Mouse (Mus musculus) spleen, adult 12 weeks (tissue): Measurements from ENCODE around the gene Neb.
A peak's percentile ranks its signal among the peaks of the same experiment; 100 is the strongest.

Experiments used
- DNase-seq: peaks from one replicate; pipeline ENCODE4 v3.0.0; 2022; ENCODE audit warnings: low spot score

Neb gene

GRCm38 (mm10) chr2:52378448-52378804 is at the start of gene Neb:
Gene Neb (minus strand): TSS chr2:52378474.
- no peak for DNase-seq

GRCm38 (mm10) chr2:52427383-52427782 is 49.1 kb upstream of the Neb start:
- DNase-seq: no peak

- DNase-seq: no peak
These were observed 47.8 kb upstream of the Neb start for GRCm38 (mm10) chr2:52426041-52426440.

DNA sequence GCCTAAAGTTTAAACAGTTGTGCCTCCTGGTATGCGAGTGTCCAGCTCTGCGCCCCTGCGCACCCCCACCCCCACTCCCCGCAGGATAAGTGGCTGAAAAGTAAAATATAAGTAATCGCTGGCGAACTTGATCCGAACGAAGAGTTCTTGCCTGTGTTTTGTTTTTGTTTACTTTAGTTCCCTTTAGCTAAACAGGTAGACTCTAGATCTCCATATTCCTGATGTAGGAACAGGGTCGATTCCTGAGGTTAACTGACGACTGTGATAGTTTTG is 47.2 kb upstream of the Neb start:
- no peak for DNase-seq

DNA sequence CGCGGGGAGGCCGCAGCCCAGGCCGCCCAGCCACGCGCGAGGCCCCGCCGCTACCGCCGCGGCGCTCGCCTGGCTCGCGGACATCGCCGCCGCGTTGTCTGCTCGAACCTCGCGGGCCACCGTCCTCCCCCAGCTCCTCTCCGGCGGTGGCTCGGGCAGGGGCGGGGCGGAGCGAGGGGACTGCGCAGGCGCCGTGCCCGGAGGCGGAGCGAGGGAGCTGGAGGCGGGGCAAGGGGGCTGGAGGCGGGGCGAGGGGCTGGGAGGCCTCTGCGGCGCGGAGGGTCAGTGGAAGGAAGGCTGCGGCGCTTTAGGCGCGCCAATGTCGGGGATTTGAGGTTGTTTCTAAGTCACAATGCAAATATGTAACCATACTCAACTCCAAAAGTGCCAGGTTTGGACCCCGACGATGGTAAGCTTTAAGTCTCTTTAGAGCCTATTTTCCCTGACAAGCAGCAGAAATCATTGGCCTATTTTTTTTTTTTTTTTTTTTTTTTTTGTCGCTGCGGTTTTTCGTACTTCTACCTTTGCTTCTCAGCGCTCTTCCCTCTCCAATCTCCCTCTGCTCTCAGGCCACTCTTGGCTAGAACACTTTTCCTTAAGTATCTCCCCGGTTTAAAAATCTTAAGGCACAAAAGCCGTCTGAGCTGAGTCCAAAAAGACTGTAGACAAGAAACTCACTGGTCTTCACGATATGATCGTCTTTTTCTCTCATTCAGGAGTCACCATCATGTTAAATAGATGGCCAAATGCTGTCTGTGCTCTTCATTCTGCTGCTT is 46.7 kb upstream of the Neb start, which contains the start of gene Arl5a:
Arl5a (minus strand) TSS at position 155 of the 776 bp plus-strand sequence.
- peak; percentile 87 for DNase-seq

DNA sequence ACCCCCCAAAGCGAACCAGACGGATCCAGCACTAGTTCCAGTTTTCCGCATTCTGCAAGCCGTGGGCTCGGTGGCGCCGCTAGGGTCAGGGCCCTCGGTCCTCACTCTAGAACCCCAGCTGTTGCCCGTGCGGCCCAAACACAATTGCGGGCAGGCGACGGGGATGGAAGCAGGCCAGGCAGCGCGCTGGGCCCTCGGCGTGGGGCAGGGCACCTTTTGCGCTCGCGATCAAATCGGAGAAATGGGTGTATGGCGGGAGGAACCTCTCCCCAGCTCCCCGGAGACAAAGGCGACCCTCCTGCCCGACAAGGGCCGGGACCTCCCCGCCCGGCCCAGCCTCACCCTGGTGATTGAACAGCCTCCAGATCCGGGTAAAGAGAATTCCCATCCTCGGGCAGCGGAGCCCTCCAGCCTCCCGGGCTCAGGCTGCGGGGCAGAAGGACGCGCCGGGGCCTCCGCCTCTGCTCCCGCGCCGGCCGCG is 46.0 kb upstream of the Neb start:
- no peak for DNase-seq

GRCm38 (mm10) chr2:52423611-52424247 is 45.5 kb upstream of the Neb start:
- DNase-seq: no peak

DNA sequence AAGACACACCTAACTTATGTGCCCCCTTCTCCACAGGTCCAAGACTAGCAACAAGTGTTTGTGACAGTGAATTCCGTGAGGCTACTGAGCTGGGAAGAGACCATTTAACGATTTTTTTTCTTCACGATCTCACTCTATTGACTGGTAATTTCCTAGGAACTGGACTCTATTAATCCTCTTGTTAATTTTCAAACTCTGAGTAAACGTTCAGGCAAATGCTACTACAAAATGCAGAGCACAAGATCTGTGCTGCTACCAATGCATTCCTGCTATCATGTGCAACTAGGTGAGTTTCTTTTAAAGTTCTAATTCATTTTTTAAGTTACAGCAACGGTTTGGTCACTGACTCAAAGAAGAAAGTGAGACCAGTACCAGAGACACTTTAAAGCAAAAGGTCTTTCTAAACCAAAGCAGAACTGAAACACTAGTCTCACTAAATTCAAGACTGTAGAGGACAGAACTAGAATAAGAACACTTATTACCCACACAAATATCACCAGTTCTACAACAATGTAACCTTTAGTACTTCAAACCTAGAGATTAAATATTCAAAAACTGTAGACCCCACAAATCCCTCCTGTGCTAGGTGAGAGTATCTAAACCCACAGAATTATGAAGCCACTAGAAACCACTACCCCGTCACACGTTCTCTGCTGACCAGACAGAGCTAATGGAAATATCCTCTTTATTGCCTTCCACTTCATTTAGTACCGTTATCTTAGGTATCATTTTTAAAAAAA is 44.8 kb upstream of the Neb start:
- DNase-seq: no peak

- no peak for DNase-seq
These were observed 42.9 kb upstream of the Neb start for GRCm38 (mm10) chr2:52421197-52421596.

DNA sequence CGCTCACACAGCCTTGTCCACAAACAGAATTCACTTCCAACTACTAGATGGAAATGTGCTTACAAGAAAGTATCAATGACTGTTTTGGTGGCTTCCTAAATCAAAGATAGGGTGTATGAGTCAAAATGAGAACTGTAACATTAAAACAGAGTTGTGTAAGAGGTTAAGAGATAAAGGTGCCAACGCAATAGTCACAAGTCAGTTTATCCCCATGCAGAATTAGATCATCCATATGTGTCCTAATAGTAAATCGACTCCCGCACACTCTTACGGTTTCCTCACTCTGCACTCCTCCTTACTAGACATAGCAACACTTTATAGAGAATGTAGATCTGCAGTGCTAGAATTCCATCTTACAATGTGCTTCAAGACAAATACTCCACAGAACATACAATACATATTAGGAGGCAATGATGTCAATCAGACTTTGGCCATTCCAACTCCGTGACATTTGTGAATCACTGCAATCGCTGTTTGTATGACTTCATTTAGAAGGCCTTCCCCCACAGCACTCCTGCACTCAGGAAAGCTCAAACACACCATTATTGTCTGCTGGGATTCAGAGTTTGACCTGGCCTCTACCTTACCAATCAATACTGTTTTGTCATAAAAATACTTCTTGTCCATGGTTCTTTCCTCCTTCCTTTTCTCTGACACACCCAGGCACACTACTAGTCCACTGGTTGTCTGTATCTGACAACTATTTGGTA is 41.9 kb upstream of the Neb start:
- DNase-seq: no peak

GRCm38 (mm10) chr2:52419295-52419694 is 41.0 kb upstream of the Neb start:
- no peak for DNase-seq

- no peak for DNase-seq
These were observed 34.3 kb upstream of the Neb start for GRCm38 (mm10) chr2:52412524-52413037.

- no peak for DNase-seq
These were observed 28.2 kb upstream of the Neb start for GRCm38 (mm10) chr2:52406480-52406879.

DNA sequence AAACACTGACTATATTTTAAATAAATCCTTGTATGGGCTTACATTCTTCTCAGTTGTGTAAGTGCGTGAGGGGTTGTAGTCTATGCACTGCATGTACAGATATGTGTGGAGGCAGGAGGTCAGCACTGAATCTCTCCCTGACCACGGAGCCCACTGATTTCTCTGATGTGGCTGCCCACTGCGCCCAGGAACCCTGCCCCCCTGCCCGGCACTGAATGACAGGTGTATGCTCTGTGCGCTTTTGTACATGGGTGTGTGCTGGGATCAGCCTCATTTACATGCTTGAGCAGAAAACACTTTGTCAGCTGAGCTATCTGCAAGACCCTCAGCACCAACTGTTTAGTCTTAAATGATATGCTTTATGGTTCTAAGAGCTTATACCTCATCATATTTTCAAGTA is 27.0 kb upstream of the Neb start:
- DNase-seq: no peak

DNA sequence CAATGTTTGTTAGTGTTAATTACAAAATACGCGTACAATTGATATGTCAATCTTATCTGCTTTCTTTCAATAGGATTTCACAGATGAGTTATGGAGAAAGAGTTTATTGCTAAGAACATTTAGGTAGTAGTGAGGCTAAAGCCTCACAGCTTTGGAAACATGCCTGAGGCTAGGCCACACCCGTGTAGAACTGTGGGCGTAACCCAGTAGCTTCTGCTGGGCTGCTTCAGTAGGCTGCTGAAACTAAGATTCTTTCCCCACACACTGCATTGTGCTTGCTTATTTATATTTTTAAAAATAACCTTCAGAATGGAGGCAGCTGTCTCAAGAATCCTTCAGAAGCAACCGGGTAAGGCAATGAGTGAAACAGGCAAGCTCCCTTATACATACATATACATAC is 16.3 kb upstream of the Neb start:
- DNase-seq: no peak

DNA sequence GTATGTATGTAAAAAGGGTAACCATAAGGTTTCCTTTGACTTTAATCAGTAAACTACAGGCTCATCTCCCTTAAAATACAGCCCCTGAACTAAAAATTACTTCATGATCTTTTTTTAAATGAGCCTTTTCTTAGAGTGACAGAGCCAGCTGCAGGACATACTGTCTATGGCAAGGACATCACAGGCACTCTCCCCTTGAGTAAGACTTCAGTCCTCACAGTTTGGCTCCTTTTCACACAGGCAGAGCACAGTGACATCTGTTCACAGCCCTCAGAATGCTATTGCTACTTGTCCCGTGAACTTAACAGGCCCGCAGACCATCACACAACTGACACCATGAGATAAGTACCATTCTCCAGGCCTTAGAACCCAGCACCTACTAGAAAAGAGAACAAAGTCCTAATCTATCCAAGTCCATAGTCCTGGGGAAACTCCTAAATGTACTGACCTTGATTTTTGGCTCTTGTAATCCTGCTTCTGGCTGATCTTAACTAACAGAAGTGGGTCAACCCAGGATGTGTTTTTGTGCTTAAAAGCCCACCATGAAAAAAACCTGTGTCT is 12.2 kb upstream of the Neb start:
- DNase-seq: no peak

DNA sequence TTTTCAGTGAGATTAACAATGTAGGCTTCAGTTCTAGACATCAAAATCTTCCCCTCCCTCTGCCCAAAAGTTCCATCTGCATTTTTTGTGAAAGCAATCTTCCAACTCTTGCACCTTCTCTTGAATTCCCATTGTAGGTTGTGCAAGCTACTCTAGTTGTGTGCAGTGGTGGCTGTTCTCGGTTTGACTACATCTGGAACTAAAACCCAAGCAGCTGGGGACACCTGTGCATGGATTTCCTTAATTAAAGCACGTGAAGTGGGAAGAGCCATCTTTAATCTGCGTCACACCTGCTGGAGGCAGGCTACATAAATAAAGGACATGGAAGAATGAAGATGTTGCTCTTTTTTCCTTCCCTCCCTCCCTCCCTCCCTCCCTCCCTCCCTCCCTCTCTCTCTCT is 11.7 kb upstream of the Neb start:
- DNase-seq: no peak

DNA sequence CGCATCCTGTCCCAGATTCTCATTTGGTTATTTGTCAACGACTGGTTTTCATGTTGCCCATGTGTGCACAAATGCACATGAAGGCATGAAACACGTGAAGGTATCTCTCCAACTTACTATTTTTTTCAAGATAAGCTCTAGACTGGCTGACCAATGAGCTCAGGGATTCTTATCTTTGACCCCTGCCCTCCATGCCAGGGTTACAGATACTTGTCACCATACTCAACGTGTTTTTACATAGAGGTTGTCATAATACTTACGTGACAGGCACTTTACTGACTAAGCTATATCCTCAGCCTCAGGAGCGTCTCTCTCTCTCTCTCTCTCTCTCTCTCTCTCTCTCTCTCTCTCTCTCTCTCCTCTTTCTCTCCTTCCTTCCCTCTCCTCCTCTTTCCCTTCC is 8.2 kb upstream of the Neb start:
- no peak for DNase-seq

DNA sequence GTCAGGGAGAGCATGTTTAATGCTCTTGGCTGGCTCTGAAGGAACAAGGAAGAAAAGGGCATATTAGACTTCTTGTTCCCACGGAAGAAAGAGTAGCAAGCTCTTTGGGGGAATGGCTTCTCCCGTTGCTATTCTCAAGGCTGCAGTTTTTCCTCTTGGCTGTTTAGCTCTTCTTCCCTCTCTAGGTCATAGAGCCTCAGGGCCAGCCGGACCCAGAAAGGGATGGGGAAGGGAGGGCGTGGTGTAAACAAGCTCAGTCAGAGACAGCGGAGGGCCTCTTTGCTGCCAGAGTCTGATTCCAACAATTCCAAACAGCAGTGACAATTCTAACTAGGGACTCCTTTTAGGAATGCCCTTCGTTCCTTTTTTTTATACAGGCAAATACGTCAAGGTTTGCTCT is 7.8 kb upstream of the Neb start:
- no peak for DNase-seq

DNA sequence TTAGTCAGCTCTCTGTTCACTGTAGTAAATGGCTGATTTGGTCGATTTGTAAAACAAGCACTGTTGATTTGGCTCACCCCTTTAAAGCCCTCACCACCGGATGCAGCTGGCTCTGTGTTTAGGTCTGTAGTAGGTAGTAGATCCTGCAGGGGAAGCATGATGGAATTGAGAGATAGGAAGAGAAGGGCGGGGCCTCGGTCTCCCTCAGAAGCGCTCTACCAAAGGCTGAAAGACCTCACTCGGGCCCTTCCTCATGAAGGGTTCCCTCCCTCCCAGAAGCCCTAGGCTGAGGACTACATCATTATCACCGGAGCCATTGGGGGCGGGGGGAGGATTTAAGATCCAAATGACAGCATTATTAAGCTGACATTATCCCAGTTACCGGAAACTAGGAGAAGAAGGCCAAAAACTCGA is 581 bp upstream of the Neb start:
- no peak for DNase-seq

DNA sequence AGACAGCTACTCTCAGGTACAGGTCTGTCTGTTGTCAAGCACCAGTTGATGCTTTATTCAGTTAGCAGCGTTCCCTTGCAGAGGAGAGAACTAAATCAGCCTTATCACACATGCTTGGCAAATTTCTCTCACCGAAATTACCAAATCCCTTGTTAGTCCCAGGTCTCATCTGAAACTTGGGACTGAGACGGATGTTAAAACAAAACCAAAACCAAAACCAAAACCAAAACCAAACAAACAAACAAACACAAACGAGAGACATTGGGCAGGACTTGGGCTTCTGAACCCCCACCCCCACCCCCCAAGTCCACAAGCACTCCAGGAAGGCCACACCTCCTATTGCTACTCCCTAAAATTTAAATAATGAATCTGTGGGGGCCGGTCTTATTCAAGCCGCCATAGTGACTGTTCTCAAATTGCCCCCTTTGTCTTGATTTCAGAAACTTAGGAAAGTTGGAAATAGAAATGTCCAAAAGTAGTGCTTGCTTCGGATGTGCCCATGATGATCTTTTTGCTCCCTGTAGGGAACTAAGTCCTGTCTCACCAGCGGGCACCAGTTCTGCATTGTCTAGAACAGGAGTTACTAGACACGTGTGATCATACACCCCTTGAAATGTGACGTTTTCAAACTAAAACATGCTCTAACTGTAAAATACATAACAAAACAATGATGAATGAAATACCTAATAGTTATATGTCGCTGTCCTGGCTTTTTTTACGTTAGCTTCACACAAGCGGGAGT is 397 bp downstream of the Neb start:
- DNase-seq: no peak
